Mouse (Mus musculus) heart, adult 8-10 months (tissue): ENCODE measurements around the gene Flt1. TPM values are rescaled to one million over a fixed set of nuclear protein-coding genes. Genes with fewer than 3 reads are reported as not detected.

Source experiments
- DNase-seq: peaks from one replicate; pipeline ENCODE4 v3.0.0; 2022; ENCODE audit warnings: low spot score
- total RNA-seq, 4 experiments: library from RNA; stranded (reverse); gene quantifications; 2 replicates each; pipeline ENCODE4 v1.2.4; 2022

The Flt1 gene
- total RNA-seq, 4 experiments from 2014 or later = 69.6 to 80.3 (median 73.2) TPM

- DNase-seq = peak; percentile 48
Measured at GRCm38 (mm10) chr5:147724945-147725830, 623 bp downstream of the Flt1 start.

GRCm38 (mm10) chr5:147724391-147724790, 1.4 kb downstream of the Flt1 start:
- no peak for DNase-seq

GRCm38 (mm10) chr5:147723811-147724210, 2.0 kb downstream of the Flt1 start:
- no peak for DNase-seq

- peak; percentile 54 for DNase-seq
Measured at GRCm38 (mm10) chr5:147721438-147721837, 4.4 kb downstream of the Flt1 start.

GRCm38 (mm10) chr5:147718335-147718734, 7.5 kb downstream of the Flt1 start:
- DNase-seq = peak; percentile 35

- no peak for DNase-seq
Measured at GRCm38 (mm10) chr5:147716697-147717217, 9.1 kb downstream of the Flt1 start.

GRCm38 (mm10) chr5:147716276-147716675, 9.5 kb downstream of the Flt1 start:
- DNase-seq = no peak

- DNase-seq = no peak
Measured at GRCm38 (mm10) chr5:147715391-147715790, 10.4 kb downstream of the Flt1 start.

GRCm38 (mm10) chr5:147708500-147708899, 17.3 kb downstream of the Flt1 start:
- DNase-seq = no peak

GRCm38 (mm10) chr5:147707479-147707878, 18.3 kb downstream of the Flt1 start:
- no peak for DNase-seq

GRCm38 (mm10) chr5:147704890-147705289, 20.9 kb downstream of the Flt1 start:
- DNase-seq = no peak

- DNase-seq = no peak
Measured at GRCm38 (mm10) chr5:147702423-147702822, 23.4 kb downstream of the Flt1 start.

- no peak for DNase-seq
Measured at GRCm38 (mm10) chr5:147701024-147701423, 24.8 kb downstream of the Flt1 start.

- no peak for DNase-seq
Measured at GRCm38 (mm10) chr5:147698044-147698443, 27.8 kb downstream of the Flt1 start.

GRCm38 (mm10) chr5:147697165-147697564, 28.6 kb downstream of the Flt1 start:
- no peak for DNase-seq

GRCm38 (mm10) chr5:147692622-147693021, 33.2 kb downstream of the Flt1 start:
- no peak for DNase-seq

GRCm38 (mm10) chr5:147683707-147684323, 42.0 kb downstream of the Flt1 start:
- DNase-seq = no peak

GRCm38 (mm10) chr5:147681224-147681623, 44.6 kb downstream of the Flt1 start:
- DNase-seq = no peak

GRCm38 (mm10) chr5:147680711-147681110, 45.1 kb downstream of the Flt1 start:
- DNase-seq = no peak

- peak; percentile 13 for DNase-seq
Measured at GRCm38 (mm10) chr5:147679316-147679715, 46.5 kb downstream of the Flt1 start.

- DNase-seq = no peak
Measured at GRCm38 (mm10) chr5:147675791-147676190, 50.0 kb downstream of the Flt1 start.

GRCm38 (mm10) chr5:147671765-147672424, 53.9 kb downstream of the Flt1 start:
- peak; percentile 44 for DNase-seq
